Mouse (Mus musculus): ENCODE results near the gene Mtx1. TPM values are rescaled to one million over a fixed set of nuclear protein-coding genes. Genes with fewer than 3 reads are reported as not detected.
A peak's percentile ranks its signal among the peaks of the same experiment; 100 is the strongest.

Gene Mtx1
- total and polyA plus RNA-seq, 2 experiments from 2014 or later: 99.3 to 247 TPM

- Histone ChIP-seq H3K27ac (ENCODE audit: low read depth) (no peak overlapping the region), H3K4me2 (ENCODE audit: low read depth, low read length) (no peak overlapping the region), H3K9me3 (replicated peaks; ENCODE audit: control insufficient read depth, low read length) (no peaks in the 10 kb centered on the region), H3K4me1 (ENCODE audit: control insufficient read depth, insufficient read depth) (peaks cover 20% of the 10 kb centered on the region), H3K27me3 (ENCODE audit: control insufficient read depth, insufficient read depth, low read length) (no peaks in the 10 kb centered on the region), H3K36me3 (replicated peaks; ENCODE audit: control insufficient read depth, insufficient read depth, low read length) (peaks cover 23% of the 10 kb centered on the region), H3K4me3 (ENCODE audit: low read depth, low read length) (no peak overlapping the region), H3K9ac (replicated peaks; ENCODE audit: low read depth, low read length) (no peak overlapping the region)
- TF ChIP-seq EP300 (IDR thresholded peaks at IDR 0.05; ENCODE audit: low read depth) (no peak), CTCF (IDR thresholded peaks at IDR 0.05; ENCODE audit: low read depth) (no peak)
- DNase-seq (ENCODE audit: low spot score) (no peak), ATAC-seq (ENCODE audit: insufficient read depth, low read depth) (no peak)
- 72% methylated on average over 8 of the region's 8 CpGs for WGBS
Measured at GRCm38 (mm10) chr3:89268916-89269315, 42.0 kb upstream of the Mtx1 start.

- H3K9me3 ChIP-seq (replicated peaks; ENCODE audit: control insufficient read depth, low read length): no peaks in the 10 kb centered on the region
- H3K36me3 ChIP-seq (replicated peaks; ENCODE audit: control insufficient read depth, insufficient read depth, low read length): peaks cover 3% of the 10 kb centered on the region; the same call in 1 of the 2 replicates
- peak overlapping the region; percentile 83 for H3K4me2 ChIP-seq (ENCODE audit: low read depth, low read length)
- DNase-seq (ENCODE audit: low spot score) (peak; percentile 76), ATAC-seq (ENCODE audit: insufficient read depth, low read depth) (peak; percentile 76)
- WGBS: 1% methylated on average over 20 of the region's 20 CpGs
- peak overlapping the region; percentile 71 for H3K9ac ChIP-seq (replicated peaks; ENCODE audit: low read depth, low read length)
- H3K27ac ChIP-seq (ENCODE audit: low read depth): peak overlapping the region; percentile 52; the same call in 1 of the 2 replicates
- peak overlapping the region; percentile 68 for H3K4me3 ChIP-seq (ENCODE audit: low read depth, low read length)
- TF ChIP-seq EP300 (IDR thresholded peaks at IDR 0.05; ENCODE audit: low read depth) (no peak), CTCF (IDR thresholded peaks at IDR 0.05; ENCODE audit: low read depth) (no peak)
- peaks cover 24% of the 10 kb centered on the region for H3K4me1 ChIP-seq (ENCODE audit: control insufficient read depth, insufficient read depth)
- no peaks in the 10 kb centered on the region for H3K27me3 ChIP-seq (ENCODE audit: control insufficient read depth, insufficient read depth, low read length)
Measured at GRCm38 (mm10) chr3:89266439-89266893, 39.6 kb upstream of the Mtx1 start.

DNA sequence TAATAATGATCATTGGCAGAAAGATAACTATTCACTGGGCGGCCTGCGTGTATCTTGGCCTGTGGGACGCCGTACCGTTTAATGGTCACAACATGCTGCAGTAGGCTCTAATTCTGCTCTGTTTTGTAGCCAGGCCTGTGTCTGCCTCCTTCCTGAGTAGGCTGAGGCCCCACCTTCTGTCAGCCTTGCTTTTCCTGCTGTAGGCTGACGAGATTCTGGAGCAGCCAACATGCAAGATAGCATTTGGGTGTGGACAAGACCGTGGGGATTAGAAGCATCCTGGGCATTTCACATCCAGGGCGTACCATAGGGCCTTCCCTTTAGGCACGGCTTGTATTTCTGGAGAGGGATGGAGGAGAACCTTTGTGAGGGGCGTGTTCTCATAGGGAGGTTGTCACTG is 35.5 kb upstream of the Mtx1 start:
- Histone ChIP-seq H3K36me3 (replicated peaks; ENCODE audit: control insufficient read depth, insufficient read depth, low read length) (no peaks in the 10 kb centered on the region), H3K4me1 (ENCODE audit: control insufficient read depth, insufficient read depth) (peaks cover 11% of the 10 kb centered on the region; the same call in 1 of the 2 replicates), H3K4me2 (ENCODE audit: low read depth, low read length) (no peak overlapping the region), H3K9ac (replicated peaks; ENCODE audit: low read depth, low read length) (no peak overlapping the region), H3K9me3 (replicated peaks; ENCODE audit: control insufficient read depth, low read length) (no peaks in the 10 kb centered on the region), H3K27ac (ENCODE audit: low read depth) (peak overlapping the region; percentile 50), H3K4me3 (ENCODE audit: low read depth, low read length) (no peak overlapping the region), H3K27me3 (ENCODE audit: control insufficient read depth, insufficient read depth, low read length) (no peaks in the 10 kb centered on the region)
- no peak for TF ChIP-seq CTCF (IDR thresholded peaks at IDR 0.05; ENCODE audit: low read depth)
- TF ChIP-seq EP300 (IDR thresholded peaks at IDR 0.05; ENCODE audit: low read depth): no peak
- ATAC-seq (ENCODE audit: insufficient read depth, low read depth): peak; percentile 49
- DNase-seq (ENCODE audit: low spot score): peak; percentile 44
- 47% methylated on average over 10 of the region's 10 CpGs for WGBS

GRCm38 (mm10) chr3:89260211-89260610 is 33.3 kb upstream of the Mtx1 start:
- ATAC-seq (ENCODE audit: insufficient read depth, low read depth): no peak
- 74% methylated on average over 3 of the region's 3 CpGs for WGBS
- TF ChIP-seq EP300 (IDR thresholded peaks at IDR 0.05; ENCODE audit: low read depth): no peak
- no peak for TF ChIP-seq CTCF (IDR thresholded peaks at IDR 0.05; ENCODE audit: low read depth)

GRCm38 (mm10) chr3:89259076-89259475 is 32.2 kb upstream of the Mtx1 start, which contains the start of gene Dpm3:
TSS of gene Dpm3 (plus strand) at chr3:89259358.
- H3K4me3 ChIP-seq (ENCODE audit: low read depth, low read length): no peak within 1 kb of the TSS
- H3K9me3 ChIP-seq (replicated peaks; ENCODE audit: control insufficient read depth, low read length): no peaks in the 10 kb centered on the region
- no peak for DNase-seq (ENCODE audit: low spot score)
- no peak for ATAC-seq (ENCODE audit: insufficient read depth, low read depth)
- no peaks in the 10 kb centered on the region for H3K27me3 ChIP-seq (ENCODE audit: control insufficient read depth, insufficient read depth, low read length)
- TF ChIP-seq CTCF (IDR thresholded peaks at IDR 0.05; ENCODE audit: low read depth) (no peak), EP300 (IDR thresholded peaks at IDR 0.05; ENCODE audit: low read depth) (no peak)
- no peak within 1 kb of the TSS for H3K27ac ChIP-seq (ENCODE audit: low read depth)
- H3K4me1 ChIP-seq (ENCODE audit: control insufficient read depth, insufficient read depth): 0 out of 2 replicates have a peak, but pooled peaks cover 4% of the 10 kb centered on the region
- H3K36me3 ChIP-seq (replicated peaks; ENCODE audit: control insufficient read depth, insufficient read depth, low read length): no peaks in the 10 kb centered on the region
- H3K4me2 ChIP-seq (ENCODE audit: low read depth, low read length): no peak within 1 kb of the TSS
- H3K9ac ChIP-seq (replicated peaks; ENCODE audit: low read depth, low read length): no peak within 1 kb of the TSS
- WGBS: 49% methylated on average over 7 of the region's 7 CpGs

More at GRCm38 (mm10) chr3:89260211-89260610, 33.3 kb upstream of the Mtx1 start:
- no peak for DNase-seq (ENCODE audit: low spot score)
- H3K4me1 ChIP-seq (ENCODE audit: control insufficient read depth, insufficient read depth): 0 out of 2 replicates have a peak, but pooled peaks cover 4% of the 10 kb centered on the region
- no peaks in the 10 kb centered on the region for H3K9me3 ChIP-seq (replicated peaks; ENCODE audit: control insufficient read depth, low read length)
- no peak overlapping the region for H3K4me2 ChIP-seq (ENCODE audit: low read depth, low read length)
- no peak overlapping the region for H3K9ac ChIP-seq (replicated peaks; ENCODE audit: low read depth, low read length)
- H3K36me3 ChIP-seq (replicated peaks; ENCODE audit: control insufficient read depth, insufficient read depth, low read length): no peaks in the 10 kb centered on the region
- no peaks in the 10 kb centered on the region for H3K27me3 ChIP-seq (ENCODE audit: control insufficient read depth, insufficient read depth, low read length)
- no peak overlapping the region for H3K4me3 ChIP-seq (ENCODE audit: low read depth, low read length)
- no peak overlapping the region for H3K27ac ChIP-seq (ENCODE audit: low read depth)

DNA sequence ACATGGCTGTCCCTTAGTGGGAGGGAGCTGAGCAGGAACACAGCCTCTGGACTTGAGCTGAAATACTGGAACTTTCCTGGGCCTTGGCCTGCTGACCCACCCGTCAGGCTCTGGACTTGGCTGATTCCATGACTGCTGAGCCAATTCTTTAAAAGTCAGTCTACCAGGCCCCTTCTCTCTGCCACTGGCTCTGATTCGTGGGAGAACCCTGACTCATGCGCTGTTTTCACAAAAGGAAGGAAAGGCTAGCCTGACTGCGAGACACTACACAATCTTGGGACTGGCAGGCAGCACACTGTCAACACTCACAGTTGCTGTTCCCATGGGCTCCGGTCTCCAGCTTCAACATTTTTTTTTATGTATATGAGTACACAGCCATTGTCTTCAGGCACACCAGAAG is 29.3 kb upstream of the Mtx1 start:
- Histone ChIP-seq H3K4me2 (ENCODE audit: low read depth, low read length) (no peak overlapping the region), H3K27me3 (ENCODE audit: control insufficient read depth, insufficient read depth, low read length) (no peaks in the 10 kb centered on the region), H3K4me3 (ENCODE audit: low read depth, low read length) (no peak overlapping the region), H3K9me3 (replicated peaks; ENCODE audit: control insufficient read depth, low read length) (no peaks in the 10 kb centered on the region), H3K4me1 (ENCODE audit: control insufficient read depth, insufficient read depth) (peaks cover 5% of the 10 kb centered on the region; the same call in 1 of the 2 replicates), H3K27ac (ENCODE audit: low read depth) (peak overlapping the region; percentile 55; the same call in 1 of the 2 replicates), H3K36me3 (replicated peaks; ENCODE audit: control insufficient read depth, insufficient read depth, low read length) (no peaks in the 10 kb centered on the region), H3K9ac (replicated peaks; ENCODE audit: low read depth, low read length) (no peak overlapping the region)
- DNase-seq (ENCODE audit: low spot score) (peak; percentile 47), ATAC-seq (ENCODE audit: insufficient read depth, low read depth) (peak; percentile 65)
- TF ChIP-seq EP300 (IDR thresholded peaks at IDR 0.05; ENCODE audit: low read depth) (no peak), CTCF (IDR thresholded peaks at IDR 0.05; ENCODE audit: low read depth) (no peak)
- 43% methylated on average over 5 of the region's 5 CpGs for WGBS
